Mouse (Mus musculus): ENCODE measurements around the gene Sod3.

Sod3 gene

GRCm38 (mm10) chr5:52370901-52371300 lies 7.3 kb downstream of the Sod3 start:
- in situ Hi-C loops (cut with MboI; ENCODE audit: unreplicated experiment in 2 of 2): no loop called here

- in situ Hi-C loops (cut with MboI; ENCODE audit: unreplicated experiment in 2 of 2): no loop called here
Measured at GRCm38 (mm10) chr5:52375847-52376246, 12.3 kb downstream of the Sod3 start.

GRCm38 (mm10) chr5:52382837-52383236 lies 19.2 kb downstream of the Sod3 start:
- in situ Hi-C loops (cut with MboI; ENCODE audit: unreplicated experiment in 2 of 2): no loop called here

DNA sequence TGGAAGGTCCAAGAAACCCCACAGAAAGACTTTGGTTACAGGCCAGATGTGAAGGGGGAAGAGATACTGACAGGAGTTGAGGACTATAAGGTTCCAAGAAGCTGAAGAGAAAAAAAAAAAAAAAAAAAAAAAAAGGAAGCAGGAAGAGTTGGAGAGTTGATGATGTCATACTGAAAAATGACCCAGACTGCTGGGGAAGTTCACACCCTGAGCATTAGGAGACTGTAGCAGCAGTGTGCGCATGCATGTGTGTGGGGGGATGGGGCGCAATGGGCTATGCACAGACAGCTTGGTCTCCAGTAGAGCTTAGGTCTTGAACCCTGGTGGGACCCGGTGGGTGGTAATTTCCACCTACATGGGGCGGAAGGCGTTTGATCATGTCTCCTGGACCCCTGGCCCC lies 20.2 kb downstream of the Sod3 start:
- in situ Hi-C loops (cut with MboI; ENCODE audit: unreplicated experiment in 2 of 2): no loop called here

GRCm38 (mm10) chr5:52386016-52386415 lies 22.4 kb downstream of the Sod3 start:
- in situ Hi-C loops (cut with MboI; ENCODE audit: unreplicated experiment in 2 of 2): no loop called here

GRCm38 (mm10) chr5:52388092-52388749 lies 24.6 kb downstream of the Sod3 start:
- in situ Hi-C loops (cut with MboI; ENCODE audit: unreplicated experiment in 2 of 2): no loop called here

DNA sequence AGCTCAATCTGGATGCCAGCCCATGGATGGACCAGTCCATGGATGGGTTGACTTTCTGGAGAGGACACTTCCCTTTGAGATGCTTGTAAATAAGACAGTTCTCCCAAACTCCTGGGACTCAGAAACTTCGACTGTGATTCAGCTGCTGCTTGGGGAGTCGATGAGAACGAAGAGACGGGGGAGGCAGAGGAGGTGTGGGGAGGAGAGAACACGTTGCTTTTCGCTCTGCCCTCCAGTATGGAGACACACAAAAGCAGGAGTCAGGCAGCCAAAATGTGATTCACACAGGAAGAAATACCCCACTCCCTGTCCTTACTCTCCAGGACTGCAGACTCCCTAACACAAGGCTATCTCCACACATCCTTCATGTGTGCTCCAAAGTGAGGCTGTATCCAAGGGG lies 26.8 kb downstream of the Sod3 start:
- in situ Hi-C loops (cut with MboI; ENCODE audit: unreplicated experiment in 2 of 2): no loop called here

DNA sequence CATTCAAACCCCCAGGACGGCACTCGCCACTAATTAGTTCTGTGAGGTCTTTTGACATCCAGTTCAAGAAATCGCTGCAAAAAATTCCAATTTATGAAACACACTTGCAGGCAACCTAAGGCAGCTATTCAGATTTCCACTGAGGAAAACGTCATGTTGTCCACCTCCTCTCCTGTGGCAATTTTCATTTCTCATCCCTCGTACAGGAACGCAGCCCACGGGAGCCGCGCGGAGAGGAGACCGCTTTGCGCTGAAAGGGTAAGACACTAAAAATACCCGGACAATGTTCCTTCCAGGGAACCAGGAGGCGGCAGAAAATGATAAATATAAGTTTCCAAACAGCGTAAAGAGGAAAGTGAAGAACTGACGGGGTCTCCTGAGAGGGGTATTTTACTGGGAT lies 27.9 kb downstream of the Sod3 start:
- in situ Hi-C loops (cut with MboI; ENCODE audit: unreplicated experiment in 2 of 2): no loop called here

- in situ Hi-C loops (cut with MboI; ENCODE audit: unreplicated experiment in 2 of 2): no loop called here
Measured at GRCm38 (mm10) chr5:52393756-52394155, 30.2 kb downstream of the Sod3 start.

GRCm38 (mm10) chr5:52404373-52404772 lies 40.8 kb downstream of the Sod3 start:
- in situ Hi-C loops (cut with MboI; ENCODE audit: unreplicated experiment in 2 of 2): no loop called here

DNA sequence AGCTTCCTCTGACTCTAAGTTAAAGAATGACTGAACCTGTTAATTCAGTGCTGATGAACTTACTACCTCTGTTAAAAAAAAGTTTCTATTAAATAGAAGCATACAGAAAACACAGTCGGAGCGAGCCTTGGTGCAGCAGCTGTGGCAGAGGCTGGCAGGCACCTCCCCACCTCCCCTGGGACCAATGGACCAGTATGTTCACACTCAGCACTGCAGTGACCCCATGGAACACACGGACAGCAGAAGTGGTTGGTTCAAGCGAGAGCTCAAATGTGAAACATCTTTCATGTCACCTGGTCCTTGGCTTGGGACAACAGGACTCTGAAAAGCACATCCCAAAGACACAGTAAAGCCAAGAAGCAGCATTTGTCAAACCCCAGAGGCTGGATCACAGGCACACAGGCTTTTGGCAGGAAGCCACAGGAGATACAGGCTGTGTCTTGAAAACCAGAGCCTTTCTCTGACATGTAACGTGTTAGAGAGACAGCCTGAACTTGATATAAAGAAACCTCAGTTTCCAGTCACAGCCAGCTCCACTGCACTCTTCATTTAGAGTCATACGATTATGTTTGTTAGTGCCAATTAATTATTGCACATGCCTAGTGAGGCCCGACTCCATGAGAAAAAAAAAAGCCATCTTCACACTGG lies 45.2 kb downstream of the Sod3 start:
- in situ Hi-C loops (cut with MboI; ENCODE audit: unreplicated experiment in 2 of 2): no loop called here

DNA sequence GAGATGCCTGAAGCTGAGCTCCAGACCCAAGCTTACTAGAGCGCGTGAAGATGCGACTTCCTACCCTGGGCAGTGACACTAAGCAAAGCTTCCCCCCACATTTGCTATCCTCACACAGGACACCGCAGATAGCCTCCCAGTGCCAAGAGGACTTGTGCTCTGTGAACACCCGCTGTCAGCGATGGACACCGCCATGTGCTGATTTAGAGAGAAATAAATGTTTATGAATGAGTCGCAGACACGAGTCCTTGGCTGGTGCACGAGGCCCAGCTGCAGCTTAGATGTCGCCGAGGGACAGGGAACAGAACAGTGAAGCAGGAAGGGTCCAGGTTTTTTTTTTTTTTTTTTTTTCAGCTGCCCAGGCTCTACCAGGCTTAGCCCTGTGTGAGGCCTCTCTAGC lies 46.6 kb downstream of the Sod3 start:
- in situ Hi-C loops (cut with MboI; ENCODE audit: unreplicated experiment in 2 of 2): no loop called here

DNA sequence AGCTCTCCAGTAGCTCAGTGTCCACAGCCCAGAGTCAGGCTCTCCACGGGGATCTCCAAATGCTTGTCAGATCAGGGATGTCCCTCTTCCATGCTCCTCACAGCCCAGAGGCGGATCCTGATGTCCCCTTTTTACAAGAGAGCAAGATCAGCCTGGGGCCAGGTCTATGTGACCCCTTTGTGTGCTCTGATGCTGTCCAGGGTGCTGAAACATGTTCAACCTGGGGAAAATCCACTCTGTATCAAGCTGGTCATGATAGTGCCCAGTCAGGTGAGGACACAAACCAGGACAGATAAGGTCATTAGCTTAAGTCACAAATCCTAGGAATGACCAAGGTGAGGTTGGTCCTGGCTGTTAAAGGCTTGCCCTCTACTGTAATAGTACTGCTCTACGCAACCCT lies 48.0 kb downstream of the Sod3 start:
- in situ Hi-C loops (cut with MboI; ENCODE audit: unreplicated experiment in 2 of 2): no loop called here

DNA sequence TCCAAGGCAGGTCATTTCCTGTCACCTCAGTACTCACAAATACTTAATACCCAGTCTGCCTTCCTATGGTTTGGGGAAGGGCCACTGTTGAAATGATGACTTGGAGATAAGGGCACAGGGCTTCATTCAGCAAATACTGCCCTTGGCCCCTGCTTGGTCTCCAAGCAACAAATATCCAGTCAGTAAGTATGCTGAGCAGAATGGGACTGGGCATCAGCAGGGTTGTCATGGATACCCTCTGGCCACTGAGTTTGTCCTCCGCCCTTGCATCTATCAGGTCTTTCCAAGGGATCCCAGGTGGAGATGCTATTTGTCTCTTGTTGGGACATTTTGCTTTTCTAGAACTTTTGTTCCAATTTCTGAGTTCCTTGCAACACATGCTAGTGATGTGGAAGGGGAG lies 51.6 kb downstream of the Sod3 start:
- in situ Hi-C loops (cut with MboI; ENCODE audit: unreplicated experiment in 2 of 2): no loop called here

DNA sequence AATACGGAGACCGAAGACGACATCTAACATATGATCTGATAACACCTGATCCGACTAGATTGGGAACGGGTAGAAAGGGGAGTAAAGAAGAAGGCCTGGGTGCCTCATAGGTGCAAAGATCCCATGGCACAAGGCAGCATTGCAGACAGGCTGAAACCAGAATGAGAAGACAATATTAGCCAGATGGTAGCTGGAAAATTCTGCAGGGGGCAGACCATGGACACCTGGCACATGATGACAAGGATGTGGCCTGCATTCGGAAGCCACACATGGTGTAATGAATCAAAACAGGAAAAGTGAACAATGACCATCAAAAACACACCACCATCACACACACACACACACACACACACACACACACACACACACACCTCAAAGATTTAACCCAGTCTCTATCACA lies 52.3 kb downstream of the Sod3 start:
- in situ Hi-C loops (cut with MboI; ENCODE audit: unreplicated experiment in 2 of 2): no loop called here

- in situ Hi-C loops (cut with MboI; ENCODE audit: unreplicated experiment in 2 of 2): no loop called here
Measured at GRCm38 (mm10) chr5:52416485-52416884, 52.9 kb downstream of the Sod3 start.
